ENCODE assay signal across 16 mouse cellular contexts in the genomic region with DNA sequence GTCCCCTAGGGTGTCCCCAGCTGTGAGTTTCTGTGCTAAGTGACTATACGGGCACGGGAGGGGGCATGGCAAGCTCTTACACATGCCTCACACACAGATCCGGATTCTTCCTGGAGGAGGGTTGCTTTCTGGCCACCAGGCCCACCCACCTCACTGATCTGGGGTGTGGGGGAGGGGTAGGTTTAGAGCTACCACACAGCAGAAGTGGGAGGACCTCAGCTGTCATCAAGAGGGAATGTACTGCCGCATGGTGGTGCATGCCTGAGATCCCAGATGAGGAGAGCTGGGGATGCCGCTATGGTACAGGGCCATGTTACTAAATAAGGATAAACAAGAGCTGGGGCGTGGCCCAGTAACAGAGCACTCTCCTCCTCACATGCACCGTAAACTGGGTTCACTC. TPM values are rescaled to one million over a fixed set of nuclear protein-coding genes. Genes with fewer than 3 reads are reported as not detected.
DNase-seq lines count a peak whose midpoint lies in the region; ATAC-seq and TF ChIP-seq lines count a peak whose summit lies in the region.
"Had no signal": no experiment of that assay in that cellular context is flagged by ENCODE, and none has a peak within 500 bp of the region (broad histone marks: within the 10 kb centered on the region; RNA-seq: fewer than 3 reads in every experiment).

No protein-coding gene starts in this region.

- 37% methylated on average over 7 of the region's 7 CpGs for WGBS in kidney, embryonic 16.5 days
- 39% methylated on average over 7 of the region's 7 CpGs for WGBS in embryonic facial prominence, embryonic 10.5 days
- 23% methylated on average over 7 of the region's 7 CpGs for WGBS in limb, embryonic 14.5 days

- ATAC-seq in kidney, embryonic 16.5 days (ENCODE audit: low FRiP score, low TSS enrichment): peak; percentile 46
- ATAC-seq in limb, embryonic 14.5 days (ENCODE audit: low FRiP score, low read depth): peak; percentile 38; the same call in 1 of the 2 replicates

- no peak for TF ChIP-seq POLR2A in limb, embryonic 14.5 days (IDR thresholded peaks at IDR 0.05; ENCODE audit: borderline replicate concordance, extremely low read depth, insufficient read depth, insufficient read length)

- H3K27me3 ChIP-seq in kidney, embryonic 16.5 days (ENCODE audit: insufficient read depth, low read length): no peaks in the 10 kb centered on the region
- no peaks in the 10 kb centered on the region for H3K27me3 ChIP-seq in embryonic facial prominence, embryonic 10.5 days (replicated peaks; ENCODE audit: low read depth, poor library complexity, severe bottlenecking)
- H3K27me3 ChIP-seq in limb, embryonic 14.5 days (ENCODE audit: control insufficient read depth, insufficient read depth, low read length): no peaks in the 10 kb centered on the region
- H3K27me3 ChIP-seq: hindbrain, embryonic 15.5 days; midbrain, embryonic 12.5 days had no signal

- peak overlapping the region; percentile 74 for H3K27ac ChIP-seq in kidney, embryonic 16.5 days (ENCODE audit: low read length)
- 0 out of 2 replicates have a peak overlapping the region, but pooled peaks have one; percentile 27 for H3K27ac ChIP-seq in embryonic facial prominence, embryonic 10.5 days (replicated peaks)
- H3K27ac ChIP-seq in limb, embryonic 14.5 days (replicated peaks; ENCODE audit: low read depth, low read length): no peak overlapping the region
- H3K27ac ChIP-seq: hindbrain, embryonic 15.5 days; midbrain, embryonic 12.5 days had no signal

- H3K9me3 ChIP-seq in kidney, embryonic 16.5 days (ENCODE audit: low read length): no peaks in the 10 kb centered on the region
- no peaks in the 10 kb centered on the region for H3K9me3 ChIP-seq in embryonic facial prominence, embryonic 10.5 days
- H3K9me3 ChIP-seq in limb, embryonic 14.5 days (ENCODE audit: control insufficient read depth, low read length): no peaks in the 10 kb centered on the region
- H3K9me3 ChIP-seq: hindbrain, embryonic 15.5 days; midbrain, embryonic 12.5 days had no signal

- intact Hi-C loops in heart, postnatal 36 days (cut with DNase I): no loop called here

- no peak overlapping the region for H3K4me3 ChIP-seq in kidney, embryonic 16.5 days (ENCODE audit: low read length)
- no peak overlapping the region for H3K4me3 ChIP-seq in embryonic facial prominence, embryonic 10.5 days
- no peak overlapping the region for H3K4me3 ChIP-seq in limb, embryonic 14.5 days (replicated peaks; ENCODE audit: low read length)
- H3K4me3 ChIP-seq: hindbrain, embryonic 15.5 days; midbrain, embryonic 12.5 days had no signal

- no peak overlapping the region for H3K9ac ChIP-seq in kidney, embryonic 16.5 days (replicated peaks; ENCODE audit: low read length)
- H3K9ac ChIP-seq in limb, embryonic 14.5 days (ENCODE audit: low read depth, low read length, severe bottlenecking): no peak overlapping the region
- H3K9ac ChIP-seq: hindbrain, embryonic 15.5 days; midbrain, embryonic 12.5 days had no signal

- H3K36me3 ChIP-seq in kidney, embryonic 16.5 days (ENCODE audit: insufficient read depth, low read length): no peaks in the 10 kb centered on the region
- H3K36me3 ChIP-seq in embryonic facial prominence, embryonic 10.5 days (replicated peaks): no peaks in the 10 kb centered on the region
- H3K36me3 ChIP-seq in limb, embryonic 14.5 days (ENCODE audit: control insufficient read depth, insufficient read depth, low read length): no peaks in the 10 kb centered on the region
- H3K36me3 ChIP-seq: hindbrain, embryonic 15.5 days; midbrain, embryonic 12.5 days had no signal

- H3K4me2 ChIP-seq in kidney, embryonic 16.5 days (replicated peaks; ENCODE audit: low read depth, low read length): no peak overlapping the region
- no peak overlapping the region for H3K4me2 ChIP-seq in limb, embryonic 14.5 days (replicated peaks; ENCODE audit: low read depth, low read length, severe bottlenecking)
- H3K4me2 ChIP-seq: hindbrain, embryonic 15.5 days; midbrain, embryonic 12.5 days had no signal

- DNase-seq in heart, adult 11 months: peak; percentile 81
- no peak for DNase-seq in heart, postnatal 36 days
- DNase-seq in kidney, adult 9 months: no peak
- DNase-seq in embryonic facial prominence, embryonic 10.5 days (ENCODE audit: low spot score): peak; percentile 48
- peak; percentile 40 for DNase-seq in limb, embryonic 14.5 days (ENCODE audit: low spot score)
- DNase-seq in left cerebral cortex, adult 9 months (ENCODE audit: low spot score in 2 of 2): no peak
- no peak for DNase-seq in right cerebral cortex, postnatal 36 days (ENCODE audit: low spot score in 2 of 2)
- DNase-seq: adrenal gland, postnatal 10 days; cerebellum, postnatal 25 days; layer of hippocampus, adult 9-11 months; thymus, postnatal 25 days had no signal

- H3K4me1 ChIP-seq in kidney, embryonic 16.5 days (ENCODE audit: insufficient read depth, low read length): peaks cover 61% of the 10 kb centered on the region
- H3K4me1 ChIP-seq in embryonic facial prominence, embryonic 10.5 days: peaks cover 35% of the 10 kb centered on the region
- peaks cover 19% of the 10 kb centered on the region for H3K4me1 ChIP-seq in limb, embryonic 14.5 days (ENCODE audit: control insufficient read depth, insufficient read depth, low read length)
- H3K4me1 ChIP-seq: hindbrain, embryonic 15.5 days; midbrain, embryonic 12.5 days had no signal

RNA-seq across cellular contexts. Expression of gene 1700001C19Rik, which starts 13.1 kb away (rescaled TPM):
- not detected for total RNA-seq in heart, postnatal 36 days (2021)
- 0.28 TPM in 1 of 2 replicates, not detected in the other for polyA plus RNA-seq in kidney, embryonic 16.5 days (2015; fragmentation: Nextera tagmentation; extraction: Ambion mirVana)
- polyA plus RNA-seq in embryonic facial prominence, embryonic 10.5 days (2016; fragmentation: Nextera tagmentation; extraction: Ambion mirVana): 0.25 TPM in 1 of 2 replicates, not detected in the other
- polyA plus RNA-seq in limb, embryonic 14.5 days (2012; rRNA removed): 0.25 and 0.82 TPM in 2 replicates
- 0.50 and 0.68 TPM in 2 replicates for polyA plus RNA-seq in limb, embryonic 14.5 days (2014; fragmentation: Nextera tagmentation; extraction: Ambion mirVana)
- total RNA-seq: gastrocnemius, adult 18-20 months had no signal
- polyA plus RNA-seq: lung, embryonic 16.5 days had no signal

RNA-seq across cellular contexts. Expression of gene AI661453, which starts 13.8 kb away (rescaled TPM):
- total RNA-seq in heart, postnatal 36 days (2021): 1 to 10 TPM; 1.6 to 1.8 TPM
- polyA plus RNA-seq in kidney, embryonic 16.5 days (2015; fragmentation: Nextera tagmentation; extraction: Ambion mirVana): 1.5 and 2.5 TPM in 2 replicates
- polyA plus RNA-seq in embryonic facial prominence, embryonic 10.5 days (2016; fragmentation: Nextera tagmentation; extraction: Ambion mirVana): 0.27 and 0.36 TPM in 2 replicates
- 3.0 and 3.4 TPM in 2 replicates for polyA plus RNA-seq in limb, embryonic 14.5 days (2012; rRNA removed)
- 2.6 and 2.7 TPM in 2 replicates for polyA plus RNA-seq in limb, embryonic 14.5 days (2014; fragmentation: Nextera tagmentation; extraction: Ambion mirVana)

RNA-seq across cellular contexts. Expression of gene Guca1a, which starts 49.9 kb away (rescaled TPM):
- not detected for total RNA-seq in heart, postnatal 36 days (2021)
- 2.2 and 2.7 TPM in 2 replicates for polyA plus RNA-seq in kidney, embryonic 16.5 days (2015; fragmentation: Nextera tagmentation; extraction: Ambion mirVana)
- polyA plus RNA-seq in embryonic facial prominence, embryonic 10.5 days (2016; fragmentation: Nextera tagmentation; extraction: Ambion mirVana): 0.41 and 0.81 TPM in 2 replicates
- 2.5 and 3.9 TPM in 2 replicates for polyA plus RNA-seq in limb, embryonic 14.5 days (2012; rRNA removed)
- polyA plus RNA-seq in limb, embryonic 14.5 days (2014; fragmentation: Nextera tagmentation; extraction: Ambion mirVana): 6.0 and 6.4 TPM in 2 replicates
- total RNA-seq: gastrocnemius, adult 18-20 months had no signal

RNA-seq across cellular contexts. Expression of gene Taf8, which starts 51.9 kb away (rescaled TPM):
- total RNA-seq in heart, postnatal 36 days (2021): 10 to 100 TPM; 12.0 to 13.6 TPM
- polyA plus RNA-seq in kidney, embryonic 16.5 days (2015; fragmentation: Nextera tagmentation; extraction: Ambion mirVana): 35.1 and 35.8 TPM in 2 replicates
- polyA plus RNA-seq in embryonic facial prominence, embryonic 10.5 days (2016; fragmentation: Nextera tagmentation; extraction: Ambion mirVana): 32.0 and 35.3 TPM in 2 replicates
- polyA plus RNA-seq in limb, embryonic 14.5 days (2012; rRNA removed): 46.4 and 52.2 TPM in 2 replicates
- polyA plus RNA-seq in limb, embryonic 14.5 days (2014; fragmentation: Nextera tagmentation; extraction: Ambion mirVana): 26.3 and 29.2 TPM in 2 replicates

RNA-seq across cellular contexts. Expression of gene Ccnd3, which starts 54.6 kb away (rescaled TPM):
- 10 to 100 TPM; 79.8 to 88.7 TPM for total RNA-seq in heart, postnatal 36 days (2021)
- 295 and 301 TPM in 2 replicates for polyA plus RNA-seq in kidney, embryonic 16.5 days (2015; fragmentation: Nextera tagmentation; extraction: Ambion mirVana)
- polyA plus RNA-seq in embryonic facial prominence, embryonic 10.5 days (2016; fragmentation: Nextera tagmentation; extraction: Ambion mirVana): 325 and 335 TPM in 2 replicates
- 349 and 415 TPM in 2 replicates for polyA plus RNA-seq in limb, embryonic 14.5 days (2012; rRNA removed)
- polyA plus RNA-seq in limb, embryonic 14.5 days (2014; fragmentation: Nextera tagmentation; extraction: Ambion mirVana): 513 and 520 TPM in 2 replicates

Comparison
In these comparisons a context has a peak if more than half of its experiments do, and no peak if none do; other contexts are left out.
1. DNase-seq: peak in heart, adult 11 months (single experiment), embryonic facial prominence, embryonic 10.5 days (single experiment) and limb, embryonic 14.5 days (single experiment); none in heart, postnatal 36 days (0 of 2), kidney, adult 9 months (single experiment), left cerebral cortex, adult 9 months (0 of 2) and right cerebral cortex, postnatal 36 days (0 of 2).